Mouse (Mus musculus): ENCODE data around the gene Olfr765. TPM values are rescaled to one million over a fixed set of nuclear protein-coding genes. Genes with fewer than 3 reads are reported as not detected.

Gene Olfr765
- polyA plus RNA-seq, 1 experiment from 2014 or later, result not detected

GRCm38 (mm10) chr10:129004032-129004920 is 45.5 kb downstream of the Olfr765 start:
- no peak for ATAC-seq (ENCODE audit: insufficient read depth)
- H3K9ac ChIP-seq, result no peak overlapping the region
- H3K27ac ChIP-seq (replicated peaks), result no peak overlapping the region
- 64% methylated on average over 14 of the region's 14 CpGs for WGBS (ENCODE audit: insufficient replicate concordance)
- no peaks in the 10 kb centered on the region for H3K4me1 ChIP-seq (replicated peaks)
- no peaks in the 10 kb centered on the region for H3K27me3 ChIP-seq
- H3K9me3 ChIP-seq (replicated peaks), result no peaks in the 10 kb centered on the region
- no peak overlapping the region for H3K4me2 ChIP-seq
- no peak overlapping the region for H3K4me3 ChIP-seq (replicated peaks)
- H3K36me3 ChIP-seq (replicated peaks), result no peaks in the 10 kb centered on the region

GRCm38 (mm10) chr10:128996523-128997040 is 53.2 kb downstream of the Olfr765 start:
- no peaks in the 10 kb centered on the region for H3K9me3 ChIP-seq (replicated peaks)
- H3K36me3 ChIP-seq (replicated peaks), result no peaks in the 10 kb centered on the region
- no peaks in the 10 kb centered on the region for H3K4me1 ChIP-seq (replicated peaks)
- 45% methylated on average over 4 of the region's 4 CpGs for WGBS (ENCODE audit: insufficient replicate concordance)
- no peak overlapping the region for H3K4me2 ChIP-seq
- ATAC-seq (ENCODE audit: insufficient read depth), result no peak; the same call in 1 of the 2 replicates
- H3K27me3 ChIP-seq, result no peaks in the 10 kb centered on the region
- H3K27ac ChIP-seq (replicated peaks), result no peak overlapping the region
- H3K4me3 ChIP-seq (replicated peaks), result no peak overlapping the region
- H3K9ac ChIP-seq, result no peak overlapping the region

- H3K4me1 ChIP-seq (replicated peaks), result no peaks in the 10 kb centered on the region
- H3K36me3 ChIP-seq (replicated peaks), result no peaks in the 10 kb centered on the region
- WGBS (ENCODE audit: insufficient replicate concordance), result 61% methylated on average over 1 of the region's 1 CpGs
- H3K4me3 ChIP-seq (replicated peaks), result no peak overlapping the region
- no peaks in the 10 kb centered on the region for H3K9me3 ChIP-seq (replicated peaks)
- no peak overlapping the region for H3K9ac ChIP-seq
- no peak overlapping the region for H3K27ac ChIP-seq (replicated peaks)
- ATAC-seq (ENCODE audit: insufficient read depth), result no peak
- no peak overlapping the region for H3K4me2 ChIP-seq
- H3K27me3 ChIP-seq, result no peaks in the 10 kb centered on the region
Observed at GRCm38 (mm10) chr10:128995796-128996195, 54.0 kb downstream of the Olfr765 start.

Other genes with a start within 250 kb of the Olfr765 start
- 18.3 and 21.1 TPM in 2 replicates for gene Dnajc14, start 245.9 kb downstream of the Olfr765 start, polyA plus RNA-seq (2015; fragmentation: Nextera tagmentation; extraction: Ambion mirVana)
- 2.1 and 2.9 TPM in 2 replicates for gene Tmem198b, start 245.6 kb downstream of the Olfr765 start, polyA plus RNA-seq (2015; fragmentation: Nextera tagmentation; extraction: Ambion mirVana)
- gene Sarnp, start 232.7 kb downstream of the Olfr765 start, polyA plus RNA-seq (2015; fragmentation: Nextera tagmentation; extraction: Ambion mirVana), result 89.5 and 99.7 TPM in 2 replicates
- gene Ormdl2, start 228.4 kb downstream of the Olfr765 start, polyA plus RNA-seq (2015; fragmentation: Nextera tagmentation; extraction: Ambion mirVana), result 73.9 and 75.5 TPM in 2 replicates
- gene Gdf11, start 158.3 kb downstream of the Olfr765 start, polyA plus RNA-seq (2015; fragmentation: Nextera tagmentation; extraction: Ambion mirVana), result 0.26 and 0.31 TPM in 2 replicates
- gene Cd63, start 149.0 kb downstream of the Olfr765 start, polyA plus RNA-seq (2015; fragmentation: Nextera tagmentation; extraction: Ambion mirVana), result 102 and 113 TPM in 2 replicates
- gene Rdh5, start 127.1 kb downstream of the Olfr765 start, polyA plus RNA-seq (2015; fragmentation: Nextera tagmentation; extraction: Ambion mirVana), result 18.4 and 24.3 TPM in 2 replicates
- gene Bloc1s1, start 126.0 kb downstream of the Olfr765 start, polyA plus RNA-seq (2015; fragmentation: Nextera tagmentation; extraction: Ambion mirVana), result 93.9 and 96.1 TPM in 2 replicates
- 0.81 and 1.1 TPM in 2 replicates for gene Itga7, start 116.2 kb downstream of the Olfr765 start, polyA plus RNA-seq (2015; fragmentation: Nextera tagmentation; extraction: Ambion mirVana)
- gene Mettl7b, start 89.0 kb downstream of the Olfr765 start, polyA plus RNA-seq (2015; fragmentation: Nextera tagmentation; extraction: Ambion mirVana), result not detected in 2 replicates
- not detected in 2 replicates for gene Olfr9, start 60.6 kb downstream of the Olfr765 start, polyA plus RNA-seq (2015; fragmentation: Nextera tagmentation; extraction: Ambion mirVana)
- not detected in 2 replicates for gene Olfr763, start 39.2 kb downstream of the Olfr765 start, polyA plus RNA-seq (2015; fragmentation: Nextera tagmentation; extraction: Ambion mirVana)
- not detected in 2 replicates for gene Olfr764-ps1, start 10.1 kb downstream of the Olfr765 start, polyA plus RNA-seq (2015; fragmentation: Nextera tagmentation; extraction: Ambion mirVana)
- gene Olfr766-ps1, start 19.0 kb upstream of the Olfr765 start, polyA plus RNA-seq (2015; fragmentation: Nextera tagmentation; extraction: Ambion mirVana), result not detected in 2 replicates
- not detected in 2 replicates for gene Olfr767, start 32.9 kb upstream of the Olfr765 start, polyA plus RNA-seq (2015; fragmentation: Nextera tagmentation; extraction: Ambion mirVana)
- gene Olfr768, start 49.4 kb upstream of the Olfr765 start, polyA plus RNA-seq (2015; fragmentation: Nextera tagmentation; extraction: Ambion mirVana), result not detected in 2 replicates
- gene Olfr769, start 67.9 kb upstream of the Olfr765 start, polyA plus RNA-seq (2015; fragmentation: Nextera tagmentation; extraction: Ambion mirVana), result not detected in 2 replicates
- not detected in 2 replicates for gene Olfr770, start 89.0 kb upstream of the Olfr765 start, polyA plus RNA-seq (2015; fragmentation: Nextera tagmentation; extraction: Ambion mirVana)
- gene Olfr771, start 114.8 kb upstream of the Olfr765 start, polyA plus RNA-seq (2015; fragmentation: Nextera tagmentation; extraction: Ambion mirVana), result not detected in 2 replicates
- gene Olfr772, start 127.9 kb upstream of the Olfr765 start, polyA plus RNA-seq (2015; fragmentation: Nextera tagmentation; extraction: Ambion mirVana), result not detected in 2 replicates
- not detected in 2 replicates for gene Olfr773, start 137.4 kb upstream of the Olfr765 start, polyA plus RNA-seq (2015; fragmentation: Nextera tagmentation; extraction: Ambion mirVana)
- gene Olfr774, start 186.2 kb upstream of the Olfr765 start, polyA plus RNA-seq (2015; fragmentation: Nextera tagmentation; extraction: Ambion mirVana), result not detected in 2 replicates
- not detected in 2 replicates for gene Olfr775, start 198.4 kb upstream of the Olfr765 start, polyA plus RNA-seq (2015; fragmentation: Nextera tagmentation; extraction: Ambion mirVana)
- gene Olfr776, start 209.1 kb upstream of the Olfr765 start, polyA plus RNA-seq (2015; fragmentation: Nextera tagmentation; extraction: Ambion mirVana), result not detected in 2 replicates
- not detected in 2 replicates for gene Olfr777, start 221.5 kb upstream of the Olfr765 start, polyA plus RNA-seq (2015; fragmentation: Nextera tagmentation; extraction: Ambion mirVana)